Mouse (Mus musculus) NIH3T3 (cell line): ENCODE measurements at regions not wholly inside any gene's neighbourhood (a gene's known extent, or its start where the extent isn't known, plus 50 kb on each side); places are given as distances from the start of the nearest gene placed in this dataset.

ENCODE experiments used
- DNase-seq: peaks from one replicate; pipeline ENCODE4 v3.0.0-alpha.2; 2012; ENCODE audit warnings: low read depth

- no peak for DNase-seq
These were observed 101.4 kb upstream of the Sphkap start for GRCm38 (mm10) chr1:83509356-83509755.

- no peak for DNase-seq
These were observed 97.4 kb upstream of the Sphkap start for GRCm38 (mm10) chr1:83505386-83505785.

- no peak for DNase-seq
These were observed 88.9 kb upstream of the Sphkap start for GRCm38 (mm10) chr1:83496888-83497287.

- no peak for DNase-seq
These were observed 88.4 kb upstream of the Sphkap start for GRCm38 (mm10) chr1:83496380-83496779.

GRCm38 (mm10) chr1:83495022-83495421, 87.0 kb upstream of the Sphkap start:
- no peak for DNase-seq

GRCm38 (mm10) chr1:83479111-83479510, 71.1 kb upstream of the Sphkap start:
- DNase-seq: no peak
